Mouse (Mus musculus): ENCODE measurements around the gene Trp53tg5. TPM values are rescaled to one million over a fixed set of nuclear protein-coding genes. Genes with fewer than 3 reads are reported as not detected.

Gene Trp53tg5
- polyA plus RNA-seq, 1 experiment from 2014 or later: not detected

GRCm38 (mm10) chr2:164432541-164433191, 40.9 kb downstream of the Trp53tg5 start:
- H3K9me3 ChIP-seq: no peaks in the 10 kb centered on the region
- DNase-seq (ENCODE audit: low spot score): no peak
- WGBS: 22% methylated on average over 22 of the region's 22 CpGs
- H3K36me3 ChIP-seq: peaks cover 18% of the 10 kb centered on the region
- H3K27me3 ChIP-seq (ENCODE audit: insufficient read depth, poor library complexity, severe bottlenecking): peaks cover 22% of the 10 kb centered on the region
- peak overlapping the region; percentile 77 for H3K27ac ChIP-seq
- peaks cover 87% of the 10 kb centered on the region for H3K4me1 ChIP-seq
- H3K4me3 ChIP-seq: peak overlapping the region; percentile 37

DNA sequence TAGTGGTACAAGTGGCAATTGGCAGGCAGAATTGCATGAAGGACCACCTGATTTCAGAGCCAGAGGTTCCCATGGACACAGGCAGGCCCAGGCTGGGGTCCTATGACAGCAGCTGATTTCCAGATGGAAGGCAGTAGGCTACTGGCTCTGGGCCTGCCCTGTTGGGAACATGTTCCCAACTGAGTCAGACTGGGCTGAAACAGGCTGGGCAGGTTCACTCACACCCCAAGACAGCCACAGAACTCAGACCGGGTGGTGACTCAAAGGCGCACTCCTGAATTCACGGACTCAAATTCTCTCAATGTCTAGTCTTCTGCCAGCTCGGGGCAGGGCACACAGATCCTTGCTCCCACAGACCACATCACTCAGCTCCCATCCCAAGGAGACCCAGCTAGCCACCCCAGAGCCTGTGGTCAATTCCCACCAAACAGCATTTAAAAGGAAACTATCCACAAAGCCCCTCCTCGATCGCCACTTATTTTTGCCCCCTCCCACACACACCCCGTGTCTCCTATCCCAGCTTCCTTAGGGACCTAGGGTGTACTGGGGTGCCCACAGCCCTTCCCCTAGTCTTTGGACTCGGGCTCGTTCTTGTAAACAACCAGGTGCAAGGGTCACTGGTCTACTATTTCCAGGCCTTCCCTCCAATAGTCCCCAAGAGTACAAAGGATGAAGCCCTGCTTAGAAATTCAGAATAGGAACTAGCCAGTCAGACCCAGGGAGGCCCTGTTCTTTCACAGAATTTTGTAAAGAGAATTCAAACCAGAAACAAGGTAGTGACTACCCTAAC, 41.7 kb downstream of the Trp53tg5 start:
- WGBS: 68% methylated on average over 9 of the region's 9 CpGs
- Histone ChIP-seq H3K4me1 (peaks cover 79% of the 10 kb centered on the region), H3K36me3 (peaks cover 24% of the 10 kb centered on the region), H3K27ac (peak overlapping the region; percentile 77), H3K4me3 (0 out of 2 replicates have a peak overlapping the region, but pooled peaks have one; percentile 37), H3K27me3 (ENCODE audit: insufficient read depth, poor library complexity, severe bottlenecking) (peaks cover 22% of the 10 kb centered on the region), H3K9me3 (no peaks in the 10 kb centered on the region)
- DNase-seq (ENCODE audit: low spot score): no peak

DNA sequence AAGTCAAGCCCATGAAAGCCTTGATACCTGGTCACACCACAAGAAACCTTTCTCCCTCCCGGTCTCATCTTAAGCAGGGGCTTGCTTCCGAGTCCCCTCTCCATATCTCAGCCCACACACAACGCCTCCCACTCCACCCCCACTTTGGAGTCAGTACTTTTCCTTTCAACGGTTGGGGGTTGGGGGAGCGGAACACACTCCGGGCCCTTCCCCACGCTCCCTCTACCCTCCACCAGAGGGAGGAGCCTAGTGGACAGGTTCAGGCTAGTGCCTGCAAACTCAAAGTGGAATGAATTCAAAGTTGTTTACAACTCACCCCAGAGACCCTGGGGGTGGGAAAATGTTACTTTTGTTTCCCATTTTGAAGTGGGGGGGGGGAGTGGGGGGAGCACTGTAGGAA, 42.8 kb downstream of the Trp53tg5 start:
- whole genome bisulfite sequencing: 8% methylated on average over 7 of the region's 7 CpGs
- peaks cover 35% of the 10 kb centered on the region for H3K36me3 ChIP-seq
- H3K4me1 ChIP-seq: peaks cover 74% of the 10 kb centered on the region
- H3K27me3 ChIP-seq (ENCODE audit: insufficient read depth, poor library complexity, severe bottlenecking): peaks cover 22% of the 10 kb centered on the region
- no peak for DNase-seq (ENCODE audit: low spot score)
- H3K27ac ChIP-seq: peak overlapping the region; percentile 47
- peak overlapping the region; percentile 19; the same call in 1 of the 2 replicates for H3K4me3 ChIP-seq
- no peaks in the 10 kb centered on the region for H3K9me3 ChIP-seq

DNA sequence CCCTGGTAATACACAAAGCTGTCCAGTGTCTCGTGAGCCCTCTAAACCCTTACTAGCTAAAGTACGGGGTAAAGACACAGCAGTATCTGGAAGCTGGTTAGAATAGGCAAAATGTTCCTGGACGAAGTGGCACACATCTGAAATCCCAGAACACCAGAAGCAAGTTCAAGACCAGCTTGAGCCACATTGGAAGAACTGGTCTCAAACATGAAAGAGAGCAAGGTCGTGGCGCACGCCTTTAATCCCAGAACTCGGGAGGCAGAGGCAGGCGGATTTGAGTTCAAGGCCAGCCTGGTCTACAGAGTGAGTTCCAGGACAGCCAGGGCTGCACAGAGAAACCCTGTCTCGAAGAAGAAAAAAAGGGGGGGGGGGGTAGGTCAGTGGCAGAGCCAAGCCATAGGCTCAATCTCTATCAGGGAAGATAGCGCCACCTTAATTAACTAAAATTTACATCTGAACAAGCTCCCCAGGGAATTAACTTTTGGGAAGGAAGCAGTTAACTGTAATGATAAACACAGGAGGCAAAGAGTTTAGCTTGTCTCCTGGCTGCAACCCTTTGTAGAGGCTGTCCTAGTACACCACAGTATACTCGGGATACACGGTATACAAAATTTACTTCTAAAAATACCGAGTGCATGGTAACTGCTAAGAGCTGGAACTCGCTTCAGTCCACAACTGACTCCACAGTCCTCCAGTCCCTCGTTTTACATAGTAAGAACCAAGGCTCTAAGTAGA, 43.5 kb downstream of the Trp53tg5 start:
- DNase-seq (ENCODE audit: low spot score): no peak
- Histone ChIP-seq H3K4me3 (no peak overlapping the region), H3K9me3 (no peaks in the 10 kb centered on the region), H3K27ac (peak overlapping the region; percentile 47; the same call in 1 of the 2 replicates), H3K27me3 (ENCODE audit: insufficient read depth, poor library complexity, severe bottlenecking) (peaks cover 22% of the 10 kb centered on the region), H3K36me3 (peaks cover 40% of the 10 kb centered on the region), H3K4me1 (peaks cover 69% of the 10 kb centered on the region)
- 42% methylated on average over 15 of the region's 15 CpGs for WGBS

DNA sequence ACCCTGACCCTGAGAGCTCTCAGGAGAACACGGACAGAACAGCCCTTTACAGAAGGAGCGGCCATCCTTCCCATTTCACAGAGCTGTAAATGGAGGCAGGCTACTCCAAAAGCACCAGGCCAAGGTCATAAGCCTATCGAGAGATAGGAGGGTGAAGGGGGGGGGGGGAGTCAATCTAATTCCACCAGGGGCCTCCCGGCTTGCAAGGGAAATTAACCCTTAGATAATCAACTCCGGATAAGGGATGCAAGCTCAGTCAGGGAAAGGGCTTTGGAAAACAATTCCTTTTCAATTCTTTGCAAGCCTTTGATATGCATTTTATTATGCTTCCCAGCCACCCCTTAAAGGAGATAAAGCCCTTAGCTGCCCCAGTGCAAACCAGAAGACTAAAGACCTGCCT, 45.1 kb downstream of the Trp53tg5 start:
- WGBS: 28% methylated on average over 5 of the region's 5 CpGs
- Histone ChIP-seq H3K4me3 (0 out of 2 replicates have a peak overlapping the region, but pooled peaks have one; percentile 3), H3K27ac (no peak overlapping the region), H3K4me1 (peaks cover 58% of the 10 kb centered on the region), H3K9me3 (no peaks in the 10 kb centered on the region), H3K27me3 (ENCODE audit: insufficient read depth, poor library complexity, severe bottlenecking) (peaks cover 22% of the 10 kb centered on the region), H3K36me3 (peaks cover 51% of the 10 kb centered on the region)
- no peak for DNase-seq (ENCODE audit: low spot score)

DNA sequence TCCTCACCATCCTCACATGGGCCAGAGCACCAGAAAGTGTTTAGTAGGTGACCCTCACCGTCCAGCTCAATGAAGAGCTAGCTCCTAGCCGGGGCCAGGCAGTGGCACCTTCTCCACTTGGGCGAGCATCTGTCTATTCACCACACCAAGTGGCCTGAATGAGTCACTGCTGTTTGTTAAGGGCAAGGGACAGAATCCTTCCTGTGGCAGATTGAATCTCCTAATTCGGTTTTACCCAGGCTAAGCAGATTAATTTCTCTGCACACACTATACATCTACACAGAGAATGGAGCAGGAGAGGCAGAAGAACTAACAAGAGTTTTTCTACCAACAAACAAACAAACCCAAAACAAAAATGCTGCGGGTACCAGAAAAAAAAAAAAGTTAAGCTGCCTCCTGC, 46.6 kb downstream of the Trp53tg5 start:
- no peak for DNase-seq (ENCODE audit: low spot score)
- WGBS: 76% methylated on average over 5 of the region's 5 CpGs
- Histone ChIP-seq H3K36me3 (peaks cover 52% of the 10 kb centered on the region), H3K4me1 (peaks cover 43% of the 10 kb centered on the region), H3K27me3 (ENCODE audit: insufficient read depth, poor library complexity, severe bottlenecking) (peaks cover 22% of the 10 kb centered on the region), H3K4me3 (no peak overlapping the region), H3K9me3 (no peaks in the 10 kb centered on the region), H3K27ac (no peak overlapping the region)

GRCm38 (mm10) chr2:164426121-164426520, 47.4 kb downstream of the Trp53tg5 start:
- Histone ChIP-seq H3K27me3 (ENCODE audit: insufficient read depth, poor library complexity, severe bottlenecking) (peaks cover 22% of the 10 kb centered on the region), H3K4me3 (peak overlapping the region; percentile 22; the same call in 1 of the 2 replicates), H3K36me3 (peaks cover 52% of the 10 kb centered on the region), H3K27ac (no peak overlapping the region), H3K9me3 (no peaks in the 10 kb centered on the region), H3K4me1 (peaks cover 35% of the 10 kb centered on the region)
- no peak for DNase-seq (ENCODE audit: low spot score)
- WGBS: 19% methylated on average over 12 of the region's 12 CpGs

- H3K4me1 ChIP-seq: peaks cover 28% of the 10 kb centered on the region
- H3K27me3 ChIP-seq (ENCODE audit: insufficient read depth, poor library complexity, severe bottlenecking): peaks cover 22% of the 10 kb centered on the region
- H3K27ac ChIP-seq: no peak overlapping the region
- 85% methylated on average over 5 of the region's 5 CpGs for WGBS
- H3K36me3 ChIP-seq: peaks cover 52% of the 10 kb centered on the region
- no peak for DNase-seq (ENCODE audit: low spot score)
- H3K9me3 ChIP-seq: no peaks in the 10 kb centered on the region
- no peak overlapping the region for H3K4me3 ChIP-seq
Measured at GRCm38 (mm10) chr2:164425401-164425800, 48.1 kb downstream of the Trp53tg5 start.

GRCm38 (mm10) chr2:164424406-164424805, 49.1 kb downstream of the Trp53tg5 start:
- 83% methylated on average over 8 of the region's 8 CpGs for WGBS

GRCm38 (mm10) chr2:164423464-164423863, 50.1 kb downstream of the Trp53tg5 start:
- peaks cover 8% of the 10 kb centered on the region for H3K27me3 ChIP-seq (ENCODE audit: insufficient read depth, poor library complexity, severe bottlenecking)
- 86% methylated on average over 11 of the region's 11 CpGs for WGBS

More at GRCm38 (mm10) chr2:164424406-164424805, 49.1 kb downstream of the Trp53tg5 start:
- no peak for DNase-seq (ENCODE audit: low spot score)
- Histone ChIP-seq H3K36me3 (peaks cover 50% of the 10 kb centered on the region), H3K4me1 (peaks cover 25% of the 10 kb centered on the region), H3K27ac (no peak overlapping the region), H3K4me3 (no peak overlapping the region), H3K27me3 (ENCODE audit: insufficient read depth, poor library complexity, severe bottlenecking) (peaks cover 16% of the 10 kb centered on the region), H3K9me3 (no peaks in the 10 kb centered on the region)

DNA sequence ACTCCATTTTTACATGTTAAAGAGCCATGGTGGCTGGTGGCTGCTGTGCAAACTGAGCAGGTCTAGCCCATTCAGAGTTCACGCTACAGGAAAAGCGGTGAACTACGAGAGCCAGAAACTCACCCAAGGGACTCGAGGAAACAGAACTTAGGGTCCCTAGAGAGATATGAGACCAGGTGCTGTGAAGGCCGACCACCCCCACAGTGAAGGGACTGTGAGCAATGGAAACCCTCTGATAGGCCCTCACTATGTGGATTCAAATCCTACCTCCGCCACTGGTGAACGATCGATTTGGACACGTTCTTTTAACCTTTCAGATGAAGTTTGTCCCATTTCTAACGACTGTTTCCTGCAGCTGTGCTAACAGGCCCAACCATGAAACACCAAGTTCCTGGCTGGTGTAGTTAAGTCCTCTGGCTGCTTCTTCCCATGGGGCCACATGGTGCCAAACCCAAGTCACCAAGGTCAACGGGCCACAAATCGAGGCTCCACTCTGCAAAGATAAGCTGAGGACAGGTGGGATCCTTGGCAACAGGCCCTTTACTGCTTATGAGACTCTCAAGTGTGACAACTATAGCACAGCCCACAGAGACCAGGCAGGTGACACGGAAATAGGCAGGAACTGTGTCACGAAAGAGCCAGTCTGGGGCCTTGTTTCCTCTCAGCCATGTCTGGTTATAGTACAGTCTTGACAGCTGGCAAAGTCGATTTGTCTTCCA, 50.7 kb downstream of the Trp53tg5 start:
- Histone ChIP-seq H3K4me3 (no peak overlapping the region), H3K27ac (no peak overlapping the region), H3K9me3 (no peaks in the 10 kb centered on the region), H3K36me3 (peaks cover 35% of the 10 kb centered on the region), H3K4me1 (peaks cover 17% of the 10 kb centered on the region), H3K27me3 (ENCODE audit: insufficient read depth, poor library complexity, severe bottlenecking) (peaks cover 2% of the 10 kb centered on the region)
- 82% methylated on average over 15 of the region's 15 CpGs for WGBS
- DNase-seq (ENCODE audit: low spot score): no peak

More at GRCm38 (mm10) chr2:164423464-164423863, 50.1 kb downstream of the Trp53tg5 start:
- no peak overlapping the region for H3K27ac ChIP-seq
- no peaks in the 10 kb centered on the region for H3K9me3 ChIP-seq
- peaks cover 41% of the 10 kb centered on the region for H3K36me3 ChIP-seq
- DNase-seq (ENCODE audit: low spot score): no peak
- H3K4me1 ChIP-seq: peaks cover 22% of the 10 kb centered on the region
- H3K4me3 ChIP-seq: no peak overlapping the region

DNA sequence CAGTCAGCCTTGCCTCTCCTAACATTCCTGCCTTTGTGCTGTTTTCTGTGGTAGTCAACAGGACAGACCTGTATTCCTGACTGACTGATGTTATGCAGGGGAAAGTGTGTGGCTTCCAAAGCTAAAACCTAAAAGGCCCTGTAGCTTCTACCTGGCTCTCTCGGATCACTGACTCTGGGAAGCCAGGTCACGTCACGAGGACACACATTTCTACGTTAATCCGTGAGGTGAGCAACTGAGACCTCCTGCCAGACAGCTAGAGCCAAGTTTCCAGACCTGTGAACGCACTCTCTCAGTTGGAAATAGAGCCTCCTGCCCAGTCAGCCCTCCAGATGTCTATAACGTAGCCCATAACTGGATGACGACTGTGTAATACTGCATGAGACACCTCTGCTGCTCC, 51.5 kb downstream of the Trp53tg5 start:
- peaks cover 17% of the 10 kb centered on the region for H3K4me1 ChIP-seq
- H3K36me3 ChIP-seq: peaks cover 29% of the 10 kb centered on the region; the same call in 1 of the 2 replicates
- H3K27ac ChIP-seq: 0 out of 2 replicates have a peak overlapping the region, but pooled peaks have one; percentile 10
- DNase-seq (ENCODE audit: low spot score): no peak
- WGBS: 87% methylated on average over 8 of the region's 8 CpGs
- no peak overlapping the region for H3K4me3 ChIP-seq
- no peaks in the 10 kb centered on the region for H3K9me3 ChIP-seq
- no peaks in the 10 kb centered on the region for H3K27me3 ChIP-seq (ENCODE audit: insufficient read depth, poor library complexity, severe bottlenecking)
